In the genomic region with DNA sequence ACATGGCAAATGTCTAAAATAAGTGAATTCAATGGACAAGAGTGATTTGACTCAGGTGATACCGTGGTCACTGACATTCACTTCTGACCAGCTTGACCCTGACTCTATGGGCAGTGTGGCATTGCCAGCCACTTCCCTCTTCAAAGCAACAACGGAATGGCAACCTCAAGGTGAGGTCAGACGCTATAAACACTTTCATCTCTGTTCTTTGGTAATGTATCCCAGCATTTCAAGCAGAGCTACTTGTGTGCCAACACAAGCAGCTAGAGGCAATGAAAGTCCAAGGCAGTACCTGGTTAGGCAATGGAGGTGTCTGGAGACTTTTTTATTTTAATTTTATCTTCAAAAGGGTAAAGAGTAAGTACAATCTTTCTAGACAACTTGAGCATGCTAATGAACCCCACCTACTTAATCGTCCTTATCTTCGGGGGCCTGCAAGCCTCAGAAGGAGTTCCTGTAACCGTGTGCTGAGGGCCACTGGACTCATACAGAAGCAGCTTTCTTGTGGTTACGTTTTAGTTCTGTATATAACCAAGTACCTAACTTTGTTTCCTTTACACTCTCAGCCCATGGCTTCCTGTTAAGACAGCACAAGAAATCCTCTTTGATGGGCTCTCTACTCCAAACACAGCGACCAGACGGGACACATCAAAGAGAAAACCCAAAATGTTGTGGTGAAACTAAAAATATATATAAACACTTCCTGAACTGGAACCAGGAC, we compare ENCODE assay signal across 10 mouse cellular contexts.
A peak's percentile ranks its signal among the peaks of the same experiment; 100 is the strongest.
DNase-seq lines count a peak whose midpoint lies in the region; ATAC-seq lines count a peak whose summit lies in the region.
"Had no signal": no experiment of that assay in that cellular context is flagged by ENCODE, and none has a peak within 500 bp of the region (broad histone marks: within the 10 kb centered on the region; RNA-seq: fewer than 3 reads in every experiment).

No protein-coding gene starts in this region.

- H3K27ac ChIP-seq in heart, embryonic 11.5 days (ENCODE audit: low read depth, low read length) = 0 out of 2 replicates have a peak overlapping the region, but pooled peaks have one; percentile 18
- H3K27ac ChIP-seq in heart, embryonic 10.5 days = no peak overlapping the region
- peak overlapping the region; percentile 87 for H3K27ac ChIP-seq in liver, embryonic 12.5 days

- WGBS in heart, embryonic 11.5 days (ENCODE audit: insufficient replicate concordance) = 59% methylated on average over 9 of the region's 9 CpGs
- WGBS in heart, embryonic 10.5 days = 58% methylated on average over 9 of the region's 9 CpGs
- WGBS in liver, embryonic 12.5 days (ENCODE audit: insufficient replicate concordance) = 19% methylated on average over 9 of the region's 9 CpGs

- H3K27me3 ChIP-seq in heart, embryonic 11.5 days (ENCODE audit: control insufficient read depth, insufficient read depth, low read length) = no peaks in the 10 kb centered on the region
- H3K27me3 ChIP-seq in heart, embryonic 10.5 days (ENCODE audit: insufficient read depth, poor library complexity, severe bottlenecking) = no peaks in the 10 kb centered on the region
- H3K27me3 ChIP-seq in liver, embryonic 12.5 days (replicated peaks) = no peaks in the 10 kb centered on the region

- H3K4me1 ChIP-seq in heart, embryonic 11.5 days (ENCODE audit: control insufficient read depth, insufficient read depth, low read length) = peaks cover 11% of the 10 kb centered on the region
- H3K4me1 ChIP-seq in heart, embryonic 10.5 days = peaks cover 18% of the 10 kb centered on the region; the same call in 1 of the 2 replicates
- H3K4me1 ChIP-seq in liver, embryonic 12.5 days = peaks cover 44% of the 10 kb centered on the region

- H3K4me3 ChIP-seq in heart, embryonic 11.5 days (ENCODE audit: low read depth, low read length) = no peak overlapping the region
- no peak overlapping the region for H3K4me3 ChIP-seq in heart, embryonic 10.5 days
- H3K4me3 ChIP-seq in liver, embryonic 12.5 days = peak overlapping the region; percentile 21

- no peaks in the 10 kb centered on the region for H3K36me3 ChIP-seq in heart, embryonic 11.5 days (ENCODE audit: control insufficient read depth, insufficient read depth, low read length)
- no peaks in the 10 kb centered on the region for H3K36me3 ChIP-seq in heart, embryonic 10.5 days
- no peaks in the 10 kb centered on the region for H3K36me3 ChIP-seq in liver, embryonic 12.5 days

- H3K4me2 ChIP-seq in heart, embryonic 11.5 days = no peak overlapping the region
- H3K4me2 ChIP-seq in liver, embryonic 12.5 days = peak overlapping the region; percentile 67

- H3K9me3 ChIP-seq in heart, embryonic 11.5 days (replicated peaks; ENCODE audit: control insufficient read depth, low read length) = no peaks in the 10 kb centered on the region
- H3K9me3 ChIP-seq in heart, embryonic 10.5 days = no peaks in the 10 kb centered on the region
- H3K9me3 ChIP-seq in liver, embryonic 12.5 days (replicated peaks) = no peaks in the 10 kb centered on the region

- no peak overlapping the region for H3K9ac ChIP-seq in heart, embryonic 11.5 days (ENCODE audit: low read depth, low read length)
- H3K9ac ChIP-seq in liver, embryonic 12.5 days = peak overlapping the region; percentile 49

- no peak for ATAC-seq in heart, embryonic 11.5 days (replicated peaks; ENCODE audit: insufficient number of reproducible peaks, low FRiP score, low TSS enrichment)
- ATAC-seq in common myeloid progenitor, adult 5-6 weeks (replicated peaks; ENCODE audit: low read depth, poor library complexity, severe bottlenecking) = peak; percentile 76
- peak; percentile 95 for ATAC-seq in liver, embryonic 12.5 days

- DNase-seq in heart, embryonic 10.5 days (ENCODE audit: low spot score) = no peak
- peak; percentile 80 for DNase-seq in 416B (ENCODE audit: low read depth)
- DNase-seq in adipocyte (ENCODE audit: low spot score) = no peak
- no peak for DNase-seq in gastrocnemius, postnatal 4 days (ENCODE audit: low spot score in 2 of 2)
- DNase-seq in adrenal gland, adult (ENCODE audit: inconsistent age in 2 of 2, low spot score in 1 of 2) = no peak
- DNase-seq: cerebellum, postnatal 10 days; heart, postnatal 36 days had no signal
